Mouse (Mus musculus): ENCODE results near the gene Fuca1. TPM values are rescaled to one million over a fixed set of nuclear protein-coding genes. Genes with fewer than 3 reads are reported as not detected.

Gene Fuca1
- polyA plus RNA-seq, 1 experiment from 2014 or later, result 50.9 TPM

Other genes with a start within 250 kb of the Fuca1 start
- gene Ifnlr1, start 234.4 kb upstream of the Fuca1 start, polyA plus RNA-seq (2015; fragmentation: Nextera tagmentation; extraction: Ambion mirVana), result 0.23 and 0.24 TPM in 2 replicates
- not detected in 2 replicates for gene Il22ra1, start 192.6 kb upstream of the Fuca1 start, polyA plus RNA-seq (2015; fragmentation: Nextera tagmentation; extraction: Ambion mirVana)
- 0.09 and 0.36 TPM in 2 replicates for gene Myom3, start 161.0 kb upstream of the Fuca1 start, polyA plus RNA-seq (2015; fragmentation: Nextera tagmentation; extraction: Ambion mirVana)
- gene Srsf10, start 65.0 kb upstream of the Fuca1 start, polyA plus RNA-seq (2015; fragmentation: Nextera tagmentation; extraction: Ambion mirVana), result 257 and 272 TPM in 2 replicates
- 131 and 134 TPM in 2 replicates for gene Pnrc2, start 46.9 kb upstream of the Fuca1 start, polyA plus RNA-seq (2015; fragmentation: Nextera tagmentation; extraction: Ambion mirVana)
- 0.08 and 0.13 TPM in 2 replicates for gene Cnr2, start 25.3 kb upstream of the Fuca1 start, polyA plus RNA-seq (2015; fragmentation: Nextera tagmentation; extraction: Ambion mirVana)
- gene Hmgcl, start 25.7 kb downstream of the Fuca1 start, polyA plus RNA-seq (2015; fragmentation: Nextera tagmentation; extraction: Ambion mirVana), result 61.3 and 66.6 TPM in 2 replicates
- gene Gale, start 43.0 kb downstream of the Fuca1 start, polyA plus RNA-seq (2015; fragmentation: Nextera tagmentation; extraction: Ambion mirVana), result 35.2 and 35.6 TPM in 2 replicates
- gene Lypla2, start 51.9 kb downstream of the Fuca1 start, polyA plus RNA-seq (2015; fragmentation: Nextera tagmentation; extraction: Ambion mirVana), result 180 and 188 TPM in 2 replicates
- 52.1 and 55.3 TPM in 2 replicates for gene Pithd1, start 66.5 kb downstream of the Fuca1 start, polyA plus RNA-seq (2015; fragmentation: Nextera tagmentation; extraction: Ambion mirVana)
- gene Eloa, start 101.0 kb downstream of the Fuca1 start, polyA plus RNA-seq (2015; fragmentation: Nextera tagmentation; extraction: Ambion mirVana), result 30.5 and 32.6 TPM in 2 replicates
- 302 and 341 TPM in 2 replicates for gene Rpl11, start 132.7 kb downstream of the Fuca1 start, polyA plus RNA-seq (2015; fragmentation: Nextera tagmentation; extraction: Ambion mirVana)
- 87.3 and 98.1 TPM in 2 replicates for gene Id3, start 222.8 kb downstream of the Fuca1 start, polyA plus RNA-seq (2015; fragmentation: Nextera tagmentation; extraction: Ambion mirVana)